Mouse (Mus musculus) intestine, postnatal 0 days (tissue): ENCODE results near the gene Gripap1. TPM values are rescaled to one million over a fixed set of nuclear protein-coding genes. Genes with fewer than 3 reads are reported as not detected.
A peak's percentile ranks its signal among the peaks of the same experiment; 100 is the strongest.

Experiments
- ATAC-seq: fragments of 200-750 bp; cut with Nextera tagmentation; 2 replicates; pipeline ENCODE4 v1.8.0; 2017; ENCODE audit warnings: mild to moderate bottlenecking, moderate TSS enrichment, moderate library complexity
- H3K27ac ChIP-seq: fragments of 300-500 bp; sonication (generic); 2 replicates; pipeline ENCODE4 v1.5.1; 2014; ENCODE audit warnings: mild to moderate bottlenecking, low read depth, low read length, moderate library complexity
- H3K27me3 ChIP-seq: fragments of 300-500 bp; sonication (generic); replicated peaks from 2 replicates; pipeline ENCODE4 v1.6.1; 2014; ENCODE audit warnings: low read length, mixed read lengths; ENCODE audit not compliant: control insufficient read depth, insufficient read depth
- H3K36me3 ChIP-seq: fragments of 300-500 bp; sonication (generic); 2 replicates; pipeline ENCODE4 v1.6.1; 2014; ENCODE audit warnings: mild to moderate bottlenecking, moderate library complexity; ENCODE audit not compliant: control insufficient read depth, insufficient read depth
- H3K4me1 ChIP-seq: fragments of 300-500 bp; sonication (generic); replicated peaks from 2 replicates; pipeline ENCODE4 v1.6.1; 2014; ENCODE audit warnings: antibody characterized with exemption, low read length, mixed read lengths; ENCODE audit not compliant: control insufficient read depth, insufficient read depth
- H3K4me2 ChIP-seq: fragments of 300-500 bp; sonication (generic); replicated peaks from 2 replicates; pipeline ENCODE4 v1.6.1; 2014; ENCODE audit warnings: low read depth, mild to moderate bottlenecking, moderate library complexity
- H3K4me3 ChIP-seq: fragments of 300-500 bp; sonication (generic); 2 replicates; pipeline ENCODE4 v1.5.1; 2014; ENCODE audit warnings: low read depth, low read length
- H3K9ac ChIP-seq: fragments of 300-500 bp; sonication (generic); 2 replicates; pipeline ENCODE4 v1.6.1; 2014; ENCODE audit warnings: mild to moderate bottlenecking, low read depth, low read length
- H3K9me3 ChIP-seq: fragments of 300-500 bp; sonication (generic); 2 replicates; pipeline ENCODE4 v1.6.1; 2016; ENCODE audit warnings: mixed run types; ENCODE audit not compliant: control insufficient read depth
- CTCF ChIP-seq: sonication (generic); IDR thresholded peaks from 2 replicates; pipeline ENCODE4 v1.5.1; 2016; ENCODE audit warnings: low read depth, mild to moderate bottlenecking, control low read depth, antibody characterized with exemption, moderate library complexity
- WGBS: fragments of 180-500 bp; shearing (Covaris S2); extraction: QIAGEN DNeasy Blood & Tissue Kit; methylation state at CpG from one replicate; pipeline ENCODE4 v1.1.7; 2014; 5-methylcytosine and 5-hydroxymethylcytosine counted together
- polyA plus RNA-seq: library from polyadenylated mRNA; unstranded; fragments of >200 nt; fragmentation: Nextera tagmentation; extraction: Ambion mirVana; gene quantifications from 2 replicates; pipeline ENCODE4 v1.2.1, GENCODE M21; 2015

Gene Gripap1
- polyA plus RNA-seq, 1 experiment from 2014 or later, result 17.6 TPM

GRCm38 (mm10) chrX:7840842-7841162 lies 51.2 kb downstream of the Gripap1 start:
- no peak overlapping the region; the same call in 1 of the 2 replicates for H3K27ac ChIP-seq
- H3K9me3 ChIP-seq, result no peaks in the 10 kb centered on the region
- H3K36me3 ChIP-seq, result no peaks in the 10 kb centered on the region
- WGBS, result 25% methylated on average over 7 of the region's 7 CpGs
- H3K9ac ChIP-seq, result no peak overlapping the region
- no peak for ATAC-seq
- TF ChIP-seq CTCF, result no peak
- H3K4me1 ChIP-seq, result no peaks in the 10 kb centered on the region
- H3K27me3 ChIP-seq, result no peaks in the 10 kb centered on the region
- H3K4me3 ChIP-seq, result no peak overlapping the region
- peak overlapping the region; percentile 48; the same call in 1 of the 2 replicates for H3K4me2 ChIP-seq

GRCm38 (mm10) chrX:7841163-7842162 lies 51.9 kb downstream of the Gripap1 start, which contains the start of gene Otud5:
TSS of gene Otud5 (plus strand) at chrX:7841364.
- TF ChIP-seq CTCF, result 0 out of 2 replicates have a peak, but pooled peaks have one; percentile 8
- peak within 1 kb of the TSS; percentile 91 for H3K27ac ChIP-seq
- H3K9ac ChIP-seq, result peak within 1 kb of the TSS; percentile 79
- WGBS, result 22% methylated on average over 74 of the region's 74 CpGs
- no peaks in the 10 kb centered on the region for H3K9me3 ChIP-seq
- no peaks in the 10 kb centered on the region for H3K4me1 ChIP-seq
- ATAC-seq, result peak; percentile 95
- H3K36me3 ChIP-seq, result no peaks in the 10 kb centered on the region
- peak within 1 kb of the TSS; percentile 68 for H3K4me2 ChIP-seq
- H3K27me3 ChIP-seq, result no peaks in the 10 kb centered on the region
- H3K4me3 ChIP-seq, result peak within 1 kb of the TSS; percentile 68

- H3K4me1 ChIP-seq, result no peaks in the 10 kb centered on the region
- H3K27me3 ChIP-seq, result no peaks in the 10 kb centered on the region
- 21% methylated on average over 32 of the region's 42 CpGs for WGBS
- H3K4me2 ChIP-seq, result peak overlapping the region; percentile 68
- no peak for TF ChIP-seq CTCF
- peak overlapping the region; percentile 91 for H3K27ac ChIP-seq
- peak overlapping the region; percentile 68 for H3K4me3 ChIP-seq
- ATAC-seq, result peak; percentile 0; the same call in 1 of the 2 replicates
- H3K9ac ChIP-seq, result peak overlapping the region; percentile 79
- H3K36me3 ChIP-seq, result no peaks in the 10 kb centered on the region
- no peaks in the 10 kb centered on the region for H3K9me3 ChIP-seq
Observed at GRCm38 (mm10) chrX:7842318-7842717, 52.8 kb downstream of the Gripap1 start.

- Histone ChIP-seq H3K4me3 (no peak overlapping the region), H3K9me3 (no peaks in the 10 kb centered on the region), H3K9ac (no peak overlapping the region), H3K4me1 (no peaks in the 10 kb centered on the region), H3K4me2 (no peak overlapping the region), H3K27me3 (no peaks in the 10 kb centered on the region), H3K27ac (no peak overlapping the region), H3K36me3 (no peaks in the 10 kb centered on the region)
- ATAC-seq, result no peak
- 78% methylated on average over 2 of the region's 2 CpGs for WGBS
- TF ChIP-seq CTCF, result no peak
Observed at GRCm38 (mm10) chrX:7847845-7848244, 58.3 kb downstream of the Gripap1 start.

- TF ChIP-seq CTCF, result peak; percentile 68
- ATAC-seq, result no peak
- Histone ChIP-seq H3K4me2 (no peak overlapping the region), H3K4me1 (no peaks in the 10 kb centered on the region), H3K9ac (no peak overlapping the region), H3K27me3 (no peaks in the 10 kb centered on the region), H3K27ac (no peak overlapping the region), H3K36me3 (no peaks in the 10 kb centered on the region), H3K9me3 (no peaks in the 10 kb centered on the region), H3K4me3 (no peak overlapping the region)
- WGBS, result 30% methylated on average over 2 of the region's 2 CpGs
Observed at GRCm38 (mm10) chrX:7854578-7854977, 65.0 kb downstream of the Gripap1 start.

GRCm38 (mm10) chrX:7859191-7859753 lies 69.7 kb downstream of the Gripap1 start:
- peak; percentile 33 for ATAC-seq
- Histone ChIP-seq H3K27ac (no peak overlapping the region), H3K4me2 (no peak overlapping the region), H3K27me3 (no peaks in the 10 kb centered on the region), H3K36me3 (no peaks in the 10 kb centered on the region), H3K4me1 (no peaks in the 10 kb centered on the region), H3K9me3 (no peaks in the 10 kb centered on the region), H3K4me3 (no peak overlapping the region), H3K9ac (no peak overlapping the region)
- WGBS, result 60% methylated on average over 3 of the region's 3 CpGs
- no peak for TF ChIP-seq CTCF
